ENCODE assay signal across 25 mouse cellular contexts in genomic region chr7:118903879-118904278, GRCm38 (mm10). TPM values are rescaled to one million over a fixed set of nuclear protein-coding genes. Genes with fewer than 3 reads are reported as not detected.
A peak's percentile ranks its signal among the peaks of the same experiment; 100 is the strongest.
DNase-seq lines count a peak whose midpoint lies in the region; ATAC-seq lines count a peak whose summit lies in the region.
"Had no signal": no experiment of that assay in that cellular context is flagged by ENCODE, and none has a peak within 500 bp of the region (broad histone marks: within the 10 kb centered on the region; RNA-seq: fewer than 3 reads in every experiment).

No protein-coding gene starts in this region.

- H3K4me2 ChIP-seq in hindbrain, embryonic 16.5 days (ENCODE audit: low read length) = no peak overlapping the region
- no peak overlapping the region for H3K4me2 ChIP-seq in heart, embryonic 11.5 days
- H3K4me2 ChIP-seq: embryonic facial prominence, embryonic 12.5 days; forebrain, embryonic 12.5 days; forebrain, embryonic 15.5 days; hindbrain, embryonic 12.5 days; hindbrain, embryonic 15.5 days; intestine, embryonic 15.5 days had no signal

- ATAC-seq in hindbrain, embryonic 16.5 days = no peak
- ATAC-seq in common myeloid progenitor, adult 5-6 weeks (replicated peaks; ENCODE audit: low read depth, poor library complexity, severe bottlenecking) = peak; percentile 33; the same call in 1 of the 2 replicates
- ATAC-seq in granulocyte monocyte progenitor cell, adult 5-6 weeks (replicated peaks; ENCODE audit: poor library complexity, severe bottlenecking) = peak; percentile 74
- no peak for ATAC-seq in heart, embryonic 11.5 days (replicated peaks; ENCODE audit: insufficient number of reproducible peaks, low FRiP score, low TSS enrichment)
- ATAC-seq: CD4-positive, CD25-positive, alpha-beta regulatory T cell, adult 4 months; intestine, embryonic 15.5 days; Patski had no signal

- 87% methylated on average over 9 of the region's 9 CpGs for WGBS in hindbrain, embryonic 10.5 days
- WGBS in hindbrain, embryonic 16.5 days = 90% methylated on average over 9 of the region's 9 CpGs
- WGBS in heart, embryonic 11.5 days (ENCODE audit: insufficient replicate concordance) = 84% methylated on average over 9 of the region's 9 CpGs

- no peak overlapping the region for H3K9ac ChIP-seq in hindbrain, embryonic 16.5 days (ENCODE audit: low read depth, low read length)
- no peak overlapping the region for H3K9ac ChIP-seq in heart, embryonic 11.5 days (ENCODE audit: low read depth, low read length)
- H3K9ac ChIP-seq: embryonic facial prominence, embryonic 12.5 days; forebrain, embryonic 12.5 days; forebrain, embryonic 15.5 days; heart, embryonic 13.5 days; hindbrain, embryonic 12.5 days; hindbrain, embryonic 15.5 days; intestine, embryonic 15.5 days had no signal

- no peaks in the 10 kb centered on the region for H3K9me3 ChIP-seq in hindbrain, embryonic 10.5 days
- no peaks in the 10 kb centered on the region for H3K9me3 ChIP-seq in hindbrain, embryonic 16.5 days (ENCODE audit: control insufficient read depth, low read length)
- H3K9me3 ChIP-seq in heart, embryonic 11.5 days (replicated peaks; ENCODE audit: control insufficient read depth, low read length) = no peaks in the 10 kb centered on the region
- H3K9me3 ChIP-seq: embryonic facial prominence, embryonic 12.5 days; forebrain, embryonic 12.5 days; forebrain, embryonic 15.5 days; heart, embryonic 13.5 days; hindbrain, embryonic 12.5 days; hindbrain, embryonic 15.5 days; intestine, embryonic 15.5 days had no signal

- H3K36me3 ChIP-seq in hindbrain, embryonic 10.5 days = no peaks in the 10 kb centered on the region
- H3K36me3 ChIP-seq in hindbrain, embryonic 16.5 days (ENCODE audit: control insufficient read depth, insufficient read depth, low read length) = no peaks in the 10 kb centered on the region
- no peaks in the 10 kb centered on the region for H3K36me3 ChIP-seq in heart, embryonic 11.5 days (ENCODE audit: control insufficient read depth, insufficient read depth, low read length)
- H3K36me3 ChIP-seq: embryonic facial prominence, embryonic 12.5 days; forebrain, embryonic 12.5 days; forebrain, embryonic 15.5 days; heart, embryonic 13.5 days; hindbrain, embryonic 12.5 days; hindbrain, embryonic 15.5 days; intestine, embryonic 15.5 days had no signal

- no peak overlapping the region for H3K4me3 ChIP-seq in hindbrain, embryonic 10.5 days
- H3K4me3 ChIP-seq in hindbrain, embryonic 16.5 days (ENCODE audit: low read length) = no peak overlapping the region
- no peak overlapping the region for H3K4me3 ChIP-seq in heart, embryonic 11.5 days (ENCODE audit: low read depth, low read length)
- H3K4me3 ChIP-seq: embryonic facial prominence, embryonic 12.5 days; forebrain, embryonic 12.5 days; forebrain, embryonic 15.5 days; heart, embryonic 13.5 days; hindbrain, embryonic 12.5 days; hindbrain, embryonic 15.5 days; intestine, embryonic 15.5 days had no signal

- no peaks in the 10 kb centered on the region for H3K27me3 ChIP-seq in hindbrain, embryonic 10.5 days (ENCODE audit: insufficient read depth, poor library complexity, severe bottlenecking)
- no peaks in the 10 kb centered on the region for H3K27me3 ChIP-seq in hindbrain, embryonic 16.5 days (replicated peaks; ENCODE audit: control insufficient read depth, insufficient read depth, low read length)
- no peaks in the 10 kb centered on the region; the same call in 1 of the 2 replicates for H3K27me3 ChIP-seq in heart, embryonic 11.5 days (ENCODE audit: control insufficient read depth, insufficient read depth, low read length)
- H3K27me3 ChIP-seq: embryonic facial prominence, embryonic 12.5 days; forebrain, embryonic 15.5 days; hindbrain, embryonic 12.5 days; hindbrain, embryonic 15.5 days; intestine, embryonic 15.5 days; Patski had no signal

- peak overlapping the region; percentile 40; the same call in 1 of the 2 replicates for H3K27ac ChIP-seq in hindbrain, embryonic 10.5 days
- no peak overlapping the region for H3K27ac ChIP-seq in hindbrain, embryonic 16.5 days (ENCODE audit: low read depth, low read length)
- no peak overlapping the region for H3K27ac ChIP-seq in heart, embryonic 11.5 days (ENCODE audit: low read depth, low read length)
- H3K27ac ChIP-seq: forebrain, embryonic 12.5 days; forebrain, embryonic 15.5 days; hindbrain, embryonic 12.5 days; hindbrain, embryonic 15.5 days; intestine, embryonic 15.5 days had no signal

- H3K4me1 ChIP-seq in hindbrain, embryonic 10.5 days (replicated peaks) = peaks cover 39% of the 10 kb centered on the region
- peaks cover 8% of the 10 kb centered on the region; the same call in 1 of the 2 replicates for H3K4me1 ChIP-seq in hindbrain, embryonic 16.5 days (ENCODE audit: control insufficient read depth, insufficient read depth, low read depth, low read length)
- H3K4me1 ChIP-seq in heart, embryonic 11.5 days (ENCODE audit: control insufficient read depth, insufficient read depth, low read length) = peaks cover 7% of the 10 kb centered on the region

- DNase-seq in hindbrain, embryonic 10.5 days (ENCODE audit: low spot score) = no peak
- DNase-seq in kidney, postnatal 4 days = no peak
- no peak for DNase-seq in MN1 (ENCODE audit: low spot score)
- DNase-seq: cerebellum, adult 11-12 months; cerebellum, adult 8-10 months; cerebellum, postnatal 10 days; cerebellum, postnatal 36 days; gastrocnemius, postnatal 25 days; heart, postnatal 14 days; heart, postnatal 4 days; kidney, adult 11 months; kidney, adult 8-10 months had no signal

RNA-seq across cellular contexts. Expression of gene Knop1, which starts 47.8 kb away (rescaled TPM):
- 105 and 137 TPM in 2 replicates for polyA plus RNA-seq in hindbrain, embryonic 10.5 days (2016; fragmentation: Nextera tagmentation; extraction: Ambion mirVana)
- polyA plus RNA-seq in hindbrain, embryonic 16.5 days (2015; fragmentation: Nextera tagmentation; extraction: Ambion mirVana) = 53.2 and 59.1 TPM in 2 replicates
- 76.8 and 85.4 TPM in 2 replicates for total RNA-seq in common myeloid progenitor, adult 5-6 weeks (2017)
- 42.5 and 51.6 TPM in 2 replicates for total RNA-seq in granulocyte monocyte progenitor cell, adult 5-6 weeks (2014; fragmentation: Nextera tagmentation)
- total RNA-seq in granulocyte monocyte progenitor cell, adult 5-6 weeks (2017) = 36.8 and 72.4 TPM in 2 replicates
- polyA plus RNA-seq in heart, embryonic 11.5 days (2014; fragmentation: Nextera tagmentation; extraction: Ambion mirVana) = 65.1 and 78.1 TPM in 2 replicates

RNA-seq across cellular contexts. Expression of gene Iqck, which starts 48.3 kb away (rescaled TPM):
- polyA plus RNA-seq in hindbrain, embryonic 10.5 days (2016; fragmentation: Nextera tagmentation; extraction: Ambion mirVana) = 6.7 and 9.6 TPM in 2 replicates
- 3.8 and 4.5 TPM in 2 replicates for polyA plus RNA-seq in hindbrain, embryonic 16.5 days (2015; fragmentation: Nextera tagmentation; extraction: Ambion mirVana)
- total RNA-seq in common myeloid progenitor, adult 5-6 weeks (2017) = 1.8 and 2.4 TPM in 2 replicates
- 0.58 TPM in 1 of 2 replicates, not detected in the other for total RNA-seq in granulocyte monocyte progenitor cell, adult 5-6 weeks (2014; fragmentation: Nextera tagmentation)
- total RNA-seq in granulocyte monocyte progenitor cell, adult 5-6 weeks (2017) = 0.57 and 1.2 TPM in 2 replicates
- polyA plus RNA-seq in heart, embryonic 11.5 days (2014; fragmentation: Nextera tagmentation; extraction: Ambion mirVana) = 1.00 and 1.2 TPM in 2 replicates

Comparison
In these comparisons a context has a peak if more than half of its experiments do, and no peak if none do; other contexts are left out.
1. ATAC-seq: peak in common myeloid progenitor, adult 5-6 weeks (single experiment) and granulocyte monocyte progenitor cell, adult 5-6 weeks (single experiment); none in hindbrain, embryonic 16.5 days (single experiment) and heart, embryonic 11.5 days (single experiment).